Mouse (Mus musculus) forebrain, embryonic 16.5 days (tissue): ENCODE measurements around the gene S1pr4. TPM values are rescaled to one million over a fixed set of nuclear protein-coding genes. Genes with fewer than 3 reads are reported as not detected.
A peak's percentile ranks its signal among the peaks of the same experiment; 100 is the strongest.

ENCODE experiments used
- ATAC-seq: fragments of 200-750 bp; cut with Nextera tagmentation; 2 replicates; pipeline ENCODE4 v1.8.0; 2017; ENCODE audit warnings: mild to moderate bottlenecking, moderate library complexity
- H3K27ac ChIP-seq: fragments of 300-500 bp; sonication (generic); 2 replicates; pipeline ENCODE4 v1.5.1; 2014; ENCODE audit warnings: low read length, control low read depth
- H3K27me3 ChIP-seq: fragments of 300-500 bp; sonication (generic); replicated peaks from 2 replicates; pipeline ENCODE4 v1.6.1; 2014; ENCODE audit warnings: low read length; ENCODE audit not compliant: control insufficient read depth, insufficient read depth
- H3K36me3 ChIP-seq: fragments of 300-500 bp; sonication (generic); 2 replicates; pipeline ENCODE4 v1.6.1; 2014; ENCODE audit not compliant: control insufficient read depth, insufficient read depth
- H3K4me1 ChIP-seq: fragments of 300-500 bp; sonication (generic); replicated peaks from 2 replicates; pipeline ENCODE4 v1.6.1; 2014; ENCODE audit warnings: low read length; ENCODE audit not compliant: control insufficient read depth, insufficient read depth
- H3K4me2 ChIP-seq: fragments of 300-500 bp; sonication (generic); 2 replicates; pipeline ENCODE4 v1.6.1; 2014; ENCODE audit warnings: mild to moderate bottlenecking, low read length, control low read depth
- H3K4me3 ChIP-seq: fragments of 300-500 bp; sonication (generic); replicated peaks from 2 replicates; pipeline ENCODE4 v1.5.1; 2014; ENCODE audit warnings: mild to moderate bottlenecking, low read length, control low read depth
- H3K9ac ChIP-seq: fragments of 300-500 bp; sonication (generic); replicated peaks from 2 replicates; pipeline ENCODE4 v1.6.1; 2014; ENCODE audit warnings: low read depth, low read length, control low read depth
- H3K9me3 ChIP-seq: fragments of 300-500 bp; sonication (generic); 2 replicates; pipeline ENCODE4 v1.6.1; 2016; ENCODE audit warnings: low read length; ENCODE audit not compliant: control insufficient read depth
- WGBS: fragments of 180-500 bp; shearing (Covaris S2); extraction: QIAGEN DNeasy Blood & Tissue Kit; methylation state at CpG from one replicate; pipeline ENCODE4 v1.1.7; 2014; 5-methylcytosine and 5-hydroxymethylcytosine counted together
- polyA plus RNA-seq: library from polyadenylated mRNA; unstranded; fragments of >200 nt; fragmentation: Nextera tagmentation; extraction: Ambion mirVana; gene quantifications from 2 replicates; pipeline ENCODE4 v1.2.1, GENCODE M21; 2015

Gene S1pr4
- polyA plus RNA-seq, 1 experiment from 2014 or later = 0.53 TPM

GRCm38 (mm10) chr10:81456983-81457563 lies 42.9 kb downstream of the S1pr4 start:
- ATAC-seq = no peak
- Histone ChIP-seq H3K9me3 (no peaks in the 10 kb centered on the region), H3K4me3 (no peak overlapping the region), H3K36me3 (no peaks in the 10 kb centered on the region), H3K4me2 (no peak overlapping the region), H3K27me3 (peaks cover 40% of the 10 kb centered on the region), H3K27ac (no peak overlapping the region), H3K9ac (no peak overlapping the region), H3K4me1 (no peaks in the 10 kb centered on the region)
- WGBS = 59% methylated on average over 12 of the region's 12 CpGs

GRCm38 (mm10) chr10:81455181-81455895 lies 44.6 kb downstream of the S1pr4 start, which contains the start of gene Nfic:
Gene Nfic (minus strand): TSS chr10:81455635.
- no peak within 1 kb of the TSS for H3K27ac ChIP-seq
- H3K36me3 ChIP-seq = no peaks in the 10 kb centered on the region
- H3K9me3 ChIP-seq = no peaks in the 10 kb centered on the region
- no peak within 1 kb of the TSS for H3K9ac ChIP-seq
- no peak for ATAC-seq
- H3K4me2 ChIP-seq = no peak within 1 kb of the TSS
- H3K27me3 ChIP-seq = peaks cover 44% of the 10 kb centered on the region
- no peaks in the 10 kb centered on the region for H3K4me1 ChIP-seq
- no peak within 1 kb of the TSS for H3K4me3 ChIP-seq
- 62% methylated on average over 28 of the region's 28 CpGs for WGBS

- Histone ChIP-seq H3K9ac (no peak overlapping the region), H3K27me3 (peaks cover 46% of the 10 kb centered on the region), H3K9me3 (no peaks in the 10 kb centered on the region), H3K4me3 (no peak overlapping the region), H3K27ac (no peak overlapping the region), H3K36me3 (no peaks in the 10 kb centered on the region), H3K4me1 (no peaks in the 10 kb centered on the region), H3K4me2 (no peak overlapping the region)
- 76% methylated on average over 2 of the region's 2 CpGs for WGBS
- no peak for ATAC-seq
Observed at GRCm38 (mm10) chr10:81454106-81454505, 45.8 kb downstream of the S1pr4 start.

GRCm38 (mm10) chr10:81452947-81453288 lies 47.0 kb downstream of the S1pr4 start:
- Histone ChIP-seq H3K4me2 (no peak overlapping the region), H3K27me3 (peaks cover 46% of the 10 kb centered on the region), H3K4me3 (no peak overlapping the region), H3K27ac (no peak overlapping the region), H3K4me1 (no peaks in the 10 kb centered on the region), H3K36me3 (no peaks in the 10 kb centered on the region), H3K9me3 (no peaks in the 10 kb centered on the region), H3K9ac (no peak overlapping the region)
- no peak for ATAC-seq
- WGBS = 3% methylated on average over 14 of the region's 14 CpGs

- WGBS = 12% methylated on average over 36 of the region's 36 CpGs
- H3K27me3 ChIP-seq = peaks cover 43% of the 10 kb centered on the region
- H3K9ac ChIP-seq = 0 out of 2 replicates have a peak overlapping the region, but pooled peaks have one; percentile 14
Observed at GRCm38 (mm10) chr10:81452237-81452946, 47.5 kb downstream of the S1pr4 start.

GRCm38 (mm10) chr10:81451365-81451745 lies 48.6 kb downstream of the S1pr4 start:
- H3K4me1 ChIP-seq = no peaks in the 10 kb centered on the region
- no peak overlapping the region for H3K4me3 ChIP-seq
- no peak overlapping the region for H3K4me2 ChIP-seq
- no peak for ATAC-seq
- peaks cover 43% of the 10 kb centered on the region for H3K27me3 ChIP-seq
- no peaks in the 10 kb centered on the region for H3K9me3 ChIP-seq
- WGBS = 75% methylated on average over 6 of the region's 6 CpGs
- no peak overlapping the region for H3K27ac ChIP-seq
- H3K9ac ChIP-seq = no peak overlapping the region
- H3K36me3 ChIP-seq = no peaks in the 10 kb centered on the region

More at GRCm38 (mm10) chr10:81452237-81452946, 47.5 kb downstream of the S1pr4 start:
- ATAC-seq = no peak
- no peak overlapping the region for H3K4me2 ChIP-seq
- H3K36me3 ChIP-seq = no peaks in the 10 kb centered on the region
- H3K4me3 ChIP-seq = no peak overlapping the region
- no peaks in the 10 kb centered on the region for H3K4me1 ChIP-seq
- no peaks in the 10 kb centered on the region for H3K9me3 ChIP-seq
- H3K27ac ChIP-seq = no peak overlapping the region

- no peak for ATAC-seq
- peaks cover 43% of the 10 kb centered on the region for H3K27me3 ChIP-seq
Observed at GRCm38 (mm10) chr10:81450641-81451364, 49.1 kb downstream of the S1pr4 start.

GRCm38 (mm10) chr10:81450140-81450539 lies 49.8 kb downstream of the S1pr4 start:
- ATAC-seq = peak; percentile 72
- no peaks in the 10 kb centered on the region for H3K9me3 ChIP-seq
- 2% methylated on average over 7 of the region's 7 CpGs for WGBS

More at GRCm38 (mm10) chr10:81450641-81451364, 49.1 kb downstream of the S1pr4 start:
- Histone ChIP-seq H3K4me1 (no peaks in the 10 kb centered on the region), H3K27ac (no peak overlapping the region), H3K4me3 (no peak overlapping the region), H3K36me3 (no peaks in the 10 kb centered on the region), H3K4me2 (no peak overlapping the region), H3K9ac (no peak overlapping the region), H3K9me3 (no peaks in the 10 kb centered on the region)
- 59% methylated on average over 9 of the region's 9 CpGs for WGBS

More at GRCm38 (mm10) chr10:81450140-81450539, 49.8 kb downstream of the S1pr4 start:
- no peaks in the 10 kb centered on the region for H3K36me3 ChIP-seq
- H3K4me3 ChIP-seq = no peak overlapping the region
- H3K4me1 ChIP-seq = no peaks in the 10 kb centered on the region
- peaks cover 43% of the 10 kb centered on the region for H3K27me3 ChIP-seq
- no peak overlapping the region for H3K4me2 ChIP-seq
- H3K9ac ChIP-seq = no peak overlapping the region
- no peak overlapping the region for H3K27ac ChIP-seq
